Mouse (Mus musculus) cerebellum, adult 2 months (tissue): Measurements from ENCODE around the gene Hnrnpm. TPM values are rescaled to one million over a fixed set of nuclear protein-coding genes. Genes with fewer than 3 reads are reported as not detected.

Source experiments
- DNase-seq, 2 experiments: peaks; one replicate each; pipeline ENCODE4 v3.0.0; 2021
- H3K27ac ChIP-seq: fragments of 200-500 bp; 2 replicates; pipeline ENCODE4 v1.5.1; 2012; ENCODE audit warnings: low read length, control low read depth, inconsistent platforms; ENCODE audit not compliant: insufficient read depth
- H3K27me3 ChIP-seq: fragments of 200-500 bp; 2 replicates; pipeline ENCODE4 v1.6.1; 2012; ENCODE audit warnings: inconsistent platforms, mild to moderate bottlenecking, low read length, moderate library complexity; ENCODE audit not compliant: control insufficient read depth, insufficient read depth
- H3K4me1 ChIP-seq: fragments of 200-500 bp; 2 replicates; pipeline ENCODE4 v1.6.1; 2011; ENCODE audit warnings: low read length; ENCODE audit not compliant: control insufficient read depth, insufficient read depth
- H3K4me3 ChIP-seq: fragments of 200-500 bp; replicated peaks from 2 replicates; pipeline ENCODE3; 2011; ENCODE audit warnings: mild to moderate bottlenecking, low read depth, low read length, control low read depth; ENCODE audit not compliant: insufficient read depth
- CTCF ChIP-seq: fragments of 200-500 bp; IDR thresholded peaks from 2 replicates; pipeline ENCODE4 v1.5.1; 2011; ENCODE audit warnings: low read depth, mild to moderate bottlenecking, control low read depth, low read length, moderate library complexity, borderline replicate concordance; ENCODE audit not compliant: insufficient read depth
- POLR2A ChIP-seq: fragments of 200-500 bp; IDR thresholded peaks from 2 replicates; pipeline ENCODE4 v1.6.1; 2011; ENCODE audit warnings: low read length, control low read depth, borderline replicate concordance; ENCODE audit not compliant: insufficient read depth
- WGBS: fragments of 180-500 bp; shearing (Covaris S2); methylation state at CpG from one replicate; pipeline ENCODE4 v1.1.7; 2018; 5-methylcytosine and 5-hydroxymethylcytosine counted together
- polyA plus RNA-seq: library from polyadenylated mRNA; depleted of rRNA; stranded (reverse); fragments of >200 nt; gene quantifications from 2 replicates; pipeline ENCODE4 v1.2.3, GENCODE M21; 2012

Gene Hnrnpm
- polyA plus RNA-seq, 1 experiment = 273 TPM

DNA sequence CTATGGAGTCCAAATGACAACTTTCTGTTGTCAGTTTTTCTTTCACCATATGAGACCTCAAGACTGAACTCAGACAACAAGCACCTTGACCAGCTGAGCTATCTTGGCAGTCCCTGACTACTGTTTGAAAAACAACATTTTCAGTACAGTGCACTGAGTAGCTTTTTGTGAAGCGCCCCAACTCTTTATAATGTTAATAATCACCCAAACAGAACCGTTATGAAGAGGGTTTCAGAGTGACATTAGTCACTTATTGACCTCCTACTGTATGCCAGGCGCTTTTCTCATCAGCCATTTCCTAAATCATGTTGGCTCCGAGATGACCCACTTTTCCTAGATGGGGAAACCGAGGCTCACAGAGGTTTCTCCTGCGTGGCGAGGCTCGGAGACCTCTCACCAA, 31.3 kb upstream of the Hnrnpm start:
- 7% methylated on average over 8 of the region's 8 CpGs for WGBS
- Histone ChIP-seq H3K4me1 (no peaks in the 10 kb centered on the region; the same call in 1 of the 2 replicates), H3K4me3 (peak overlapping the region; percentile 94), H3K27ac (peak overlapping the region; percentile 26; the same call in 1 of the 2 replicates), H3K27me3 (no peaks in the 10 kb centered on the region)
- TF ChIP-seq POLR2A (no peak), CTCF (no peak)
- DNase-seq = no peak

- no peak for DNase-seq
- Histone ChIP-seq H3K4me3 (no peak overlapping the region), H3K4me1 (no peaks in the 10 kb centered on the region; the same call in 1 of the 2 replicates), H3K27me3 (no peaks in the 10 kb centered on the region), H3K27ac (no peak overlapping the region)
- TF ChIP-seq POLR2A = no peak
- TF ChIP-seq CTCF = no peak
- 97% methylated on average over 1 of the region's 1 CpGs for WGBS
Observed at GRCm38 (mm10) chr17:33717246-33717645, 30.6 kb upstream of the Hnrnpm start.

GRCm38 (mm10) chr17:33714779-33715178, 28.1 kb upstream of the Hnrnpm start:
- WGBS = 95% methylated on average over 1 of the region's 1 CpGs
- Histone ChIP-seq H3K4me3 (no peak overlapping the region), H3K4me1 (no peaks in the 10 kb centered on the region; the same call in 1 of the 2 replicates), H3K27ac (no peak overlapping the region), H3K27me3 (no peaks in the 10 kb centered on the region)
- TF ChIP-seq POLR2A = no peak
- TF ChIP-seq CTCF = no peak
- no peak for DNase-seq

- TF ChIP-seq POLR2A (no peak), CTCF (no peak)
Observed at GRCm38 (mm10) chr17:33713271-33713670, 26.6 kb upstream of the Hnrnpm start.

GRCm38 (mm10) chr17:33709834-33710233, 23.2 kb upstream of the Hnrnpm start:
- no peak overlapping the region for H3K4me3 ChIP-seq
- 81% methylated on average over 3 of the region's 3 CpGs for WGBS
- no peaks in the 10 kb centered on the region; the same call in 1 of the 2 replicates for H3K4me1 ChIP-seq
- no peak for TF ChIP-seq CTCF
- TF ChIP-seq POLR2A = no peak
- H3K27ac ChIP-seq = no peak overlapping the region
- no peaks in the 10 kb centered on the region for H3K27me3 ChIP-seq
- no peak for DNase-seq

More at GRCm38 (mm10) chr17:33713271-33713670, 26.6 kb upstream of the Hnrnpm start:
- H3K4me1 ChIP-seq = no peaks in the 10 kb centered on the region; the same call in 1 of the 2 replicates
- H3K4me3 ChIP-seq = no peak overlapping the region
- no peaks in the 10 kb centered on the region for H3K27me3 ChIP-seq
- 81% methylated on average over 5 of the region's 5 CpGs for WGBS
- no peak overlapping the region for H3K27ac ChIP-seq
- DNase-seq = no peak

GRCm38 (mm10) chr17:33703091-33703490, 16.4 kb upstream of the Hnrnpm start:
- Histone ChIP-seq H3K4me1 (no peaks in the 10 kb centered on the region), H3K27me3 (no peaks in the 10 kb centered on the region), H3K4me3 (no peak overlapping the region), H3K27ac (no peak overlapping the region)
- no peak for TF ChIP-seq POLR2A
- TF ChIP-seq CTCF = no peak
- no peak for DNase-seq
- WGBS = 90% methylated on average over 9 of the region's 9 CpGs

DNA sequence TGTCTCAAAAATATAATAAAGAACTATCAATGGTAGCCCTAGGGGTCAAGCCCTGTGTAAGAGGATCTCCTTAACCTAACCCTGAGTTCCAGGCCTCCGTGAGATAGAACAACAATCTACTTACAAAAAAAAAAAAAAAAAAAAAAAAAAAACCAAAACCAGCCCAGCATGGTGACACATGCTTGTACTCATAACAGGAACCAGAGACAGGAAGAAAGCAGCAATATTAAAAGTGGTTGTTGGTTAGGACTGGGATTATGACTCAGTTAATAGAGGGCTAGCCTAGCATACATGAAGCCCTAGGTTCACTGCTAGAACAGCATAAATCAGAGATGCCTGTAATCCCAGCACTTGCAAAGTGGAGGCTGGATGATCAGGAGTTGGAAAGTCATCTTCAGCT, 15.5 kb upstream of the Hnrnpm start:
- TF ChIP-seq CTCF (no peak), POLR2A (no peak)
- Histone ChIP-seq H3K4me3 (no peak overlapping the region), H3K27me3 (no peaks in the 10 kb centered on the region), H3K27ac (no peak overlapping the region), H3K4me1 (no peaks in the 10 kb centered on the region)
- DNase-seq = no peak
- 77% methylated on average over 1 of the region's 1 CpGs for WGBS

DNA sequence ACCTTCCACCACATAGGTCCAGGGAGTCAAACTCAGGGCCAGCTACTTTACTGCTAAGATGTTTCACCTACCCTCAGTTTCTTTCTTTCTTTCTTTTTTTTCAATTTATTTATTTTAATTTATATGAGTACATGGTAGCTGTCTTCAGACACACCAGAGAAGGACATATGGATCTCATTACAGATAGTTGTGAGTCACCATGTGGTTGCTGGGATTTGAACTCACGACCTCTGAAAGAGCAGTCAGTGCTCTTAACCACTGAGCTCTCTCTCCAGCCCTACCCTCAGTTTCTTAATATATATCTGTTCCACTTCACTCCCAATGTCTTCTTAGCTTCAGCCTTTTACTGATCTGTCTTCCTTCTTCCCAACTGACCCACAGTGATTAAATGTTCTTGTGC, 8.8 kb upstream of the Hnrnpm start:
- Histone ChIP-seq H3K4me3 (no peak overlapping the region), H3K27ac (no peak overlapping the region), H3K27me3 (no peaks in the 10 kb centered on the region), H3K4me1 (no peaks in the 10 kb centered on the region)
- WGBS = 85% methylated on average over 1 of the region's 1 CpGs
- TF ChIP-seq POLR2A = no peak
- TF ChIP-seq CTCF = no peak
- no peak for DNase-seq
